In the genomic region with DNA sequence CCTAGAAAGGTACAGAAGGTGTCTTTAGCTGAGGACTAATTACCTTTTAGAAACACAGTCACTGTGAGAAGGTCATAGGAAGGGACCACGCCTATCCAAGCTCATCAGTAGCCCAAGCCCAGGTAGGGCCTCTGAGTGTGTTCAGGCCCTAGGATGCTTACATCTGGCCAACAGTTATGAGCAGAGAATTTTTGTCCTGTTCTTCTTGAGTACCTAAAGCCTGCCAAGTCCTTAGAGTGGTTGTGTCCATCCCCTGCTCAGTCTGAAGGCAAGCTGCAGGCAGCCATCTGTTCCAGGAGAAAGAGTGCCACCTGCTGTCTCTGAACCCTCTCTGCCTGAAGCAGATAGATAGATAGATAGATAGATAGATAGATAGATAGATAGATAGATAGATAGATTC, we compare ENCODE assay signal across 8 mouse cellular contexts.
DNase-seq lines count a peak whose midpoint lies in the region; ATAC-seq and TF ChIP-seq lines count a peak whose summit lies in the region.

No protein-coding gene starts in this region.

- no peak for TF ChIP-seq EP300 in heart, postnatal 0 days (IDR thresholded peaks at IDR 0.05; ENCODE audit: low read depth)

- H3K9ac ChIP-seq in heart, postnatal 0 days (replicated peaks; ENCODE audit: low read depth, low read length): no peak overlapping the region
- H3K9ac ChIP-seq in intestine, embryonic 16.5 days (ENCODE audit: low read depth, low read length): no peak overlapping the region
- no peak overlapping the region for H3K9ac ChIP-seq in heart, embryonic 11.5 days (ENCODE audit: low read depth, low read length)

- H3K4me2 ChIP-seq in heart, postnatal 0 days (ENCODE audit: low read depth, low read length): no peak overlapping the region
- no peak overlapping the region for H3K4me2 ChIP-seq in intestine, embryonic 16.5 days (ENCODE audit: low read depth, low read length)
- H3K4me2 ChIP-seq in heart, embryonic 11.5 days: no peak overlapping the region

- H3K4me3 ChIP-seq in heart, postnatal 0 days (ENCODE audit: low read depth, low read length): no peak overlapping the region
- H3K4me3 ChIP-seq in intestine, embryonic 16.5 days (ENCODE audit: low read length): no peak overlapping the region
- no peak overlapping the region for H3K4me3 ChIP-seq in heart, embryonic 11.5 days (ENCODE audit: low read depth, low read length)

- no peaks in the 10 kb centered on the region for H3K9me3 ChIP-seq in heart, postnatal 0 days (replicated peaks; ENCODE audit: control insufficient read depth, low read length)
- no peaks in the 10 kb centered on the region for H3K9me3 ChIP-seq in intestine, embryonic 16.5 days (ENCODE audit: control insufficient read depth, low read length)
- no peaks in the 10 kb centered on the region for H3K9me3 ChIP-seq in heart, embryonic 11.5 days (replicated peaks; ENCODE audit: control insufficient read depth, low read length)

- TF ChIP-seq CTCF in heart, postnatal 0 days (IDR thresholded peaks at IDR 0.05; ENCODE audit: low read depth): peak; percentile 25

- H3K36me3 ChIP-seq in heart, postnatal 0 days (replicated peaks; ENCODE audit: control insufficient read depth, insufficient read depth, low read length): no peaks in the 10 kb centered on the region
- no peaks in the 10 kb centered on the region for H3K36me3 ChIP-seq in intestine, embryonic 16.5 days (ENCODE audit: control insufficient read depth, insufficient read depth, low read length)
- H3K36me3 ChIP-seq in heart, embryonic 11.5 days (ENCODE audit: control insufficient read depth, insufficient read depth, low read length): no peaks in the 10 kb centered on the region

- no peaks in the 10 kb centered on the region for H3K4me1 ChIP-seq in heart, postnatal 0 days (ENCODE audit: control insufficient read depth, insufficient read depth)
- no peaks in the 10 kb centered on the region for H3K4me1 ChIP-seq in intestine, embryonic 16.5 days (ENCODE audit: control insufficient read depth, insufficient read depth, low read length)
- H3K4me1 ChIP-seq in heart, embryonic 11.5 days (ENCODE audit: control insufficient read depth, insufficient read depth, low read length): peaks cover 13% of the 10 kb centered on the region

- 93% methylated on average over 1 of the region's 1 CpGs for WGBS in heart, postnatal 0 days
- WGBS in intestine, embryonic 16.5 days: 86% methylated on average over 1 of the region's 1 CpGs
- WGBS in heart, embryonic 11.5 days (ENCODE audit: insufficient replicate concordance): 79% methylated on average over 1 of the region's 1 CpGs

- ATAC-seq in heart, postnatal 0 days (ENCODE audit: insufficient read depth, low read depth): no peak
- ATAC-seq in CD4-positive, CD25-positive, alpha-beta regulatory T cell, adult 4 months: peak; percentile 60
- ATAC-seq in intestine, embryonic 16.5 days: peak; percentile 50; the same call in 1 of the 2 replicates
- no peak for ATAC-seq in heart, embryonic 11.5 days (replicated peaks; ENCODE audit: insufficient number of reproducible peaks, low FRiP score, low TSS enrichment)

- DNase-seq in heart, postnatal 0 days (ENCODE audit: low spot score): no peak
- DNase-seq in heart, adult 8-10 months (ENCODE audit: low spot score): no peak
- DNase-seq in cerebellum, adult 18-20 months: peak; percentile 62 to 71
- peak; percentile 44 for DNase-seq in lung, postnatal 36 days
- no peak for DNase-seq in c-Kit-positive CD71-positive TER-119-positive erythroid progenitor cells, embryonic 14.5 days (ENCODE audit: low spot score)

- H3K27me3 ChIP-seq in heart, postnatal 0 days (ENCODE audit: control insufficient read depth, insufficient read depth, low read length): no peaks in the 10 kb centered on the region
- no peaks in the 10 kb centered on the region for H3K27me3 ChIP-seq in intestine, embryonic 16.5 days (replicated peaks; ENCODE audit: control insufficient read depth, insufficient read depth, low read length)
- H3K27me3 ChIP-seq in heart, embryonic 11.5 days (ENCODE audit: control insufficient read depth, insufficient read depth, low read length): no peaks in the 10 kb centered on the region

- no peak overlapping the region for H3K27ac ChIP-seq in heart, postnatal 0 days (ENCODE audit: low read depth)
- no peak overlapping the region for H3K27ac ChIP-seq in intestine, embryonic 16.5 days (ENCODE audit: low read length)
- H3K27ac ChIP-seq in heart, embryonic 11.5 days (ENCODE audit: low read depth, low read length): no peak overlapping the region

Comparison
In these comparisons a context has a peak if more than half of its experiments do, and no peak if none do; other contexts are left out.
1. ATAC-seq: peak in CD4-positive, CD25-positive, alpha-beta regulatory T cell, adult 4 months (single experiment) and intestine, embryonic 16.5 days (single experiment); none in heart, postnatal 0 days (single experiment) and heart, embryonic 11.5 days (single experiment).
2. DNase-seq: peak in cerebellum, adult 18-20 months (2 of 2) and lung, postnatal 36 days (single experiment); none in heart, postnatal 0 days (single experiment), heart, adult 8-10 months (single experiment) and c-Kit-positive CD71-positive TER-119-positive erythroid progenitor cells, embryonic 14.5 days (single experiment).